In the genomic region with DNA sequence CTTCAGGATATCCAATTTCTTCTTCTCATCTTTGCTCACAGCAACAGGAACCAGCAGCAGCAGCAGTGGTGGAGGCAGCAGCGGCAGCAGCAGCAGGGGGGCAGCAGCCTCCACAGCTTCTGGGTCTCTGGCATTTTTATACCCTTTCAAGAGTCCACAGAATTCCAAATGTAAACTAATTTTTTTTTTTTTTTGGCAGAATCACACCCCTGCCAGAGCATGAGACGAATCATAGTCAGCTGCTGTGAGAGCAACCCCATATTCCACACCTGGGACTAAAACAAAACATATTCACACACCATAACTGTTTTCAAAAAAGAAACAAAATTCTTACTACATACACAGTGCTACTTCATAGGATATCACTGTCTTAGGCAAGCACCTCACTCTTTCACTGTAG, we compare ENCODE assay signal across 18 mouse cellular contexts. TPM values are rescaled to one million over a fixed set of nuclear protein-coding genes. Genes with fewer than 3 reads are reported as not detected.
"Had no signal": no experiment of that assay in that cellular context is flagged by ENCODE, and none has a peak within 500 bp of the region (broad histone marks: within the 10 kb centered on the region; RNA-seq: fewer than 3 reads in every experiment).

No protein-coding gene starts in this region.

- H3K27me3 ChIP-seq: hindbrain, embryonic 13.5 days; hindbrain, embryonic 15.5 days; kidney, embryonic 15.5 days; limb, embryonic 13.5 days; limb, embryonic 15.5 days; liver, embryonic 12.5 days had no signal

- DNase-seq: gastrocnemius, postnatal 14 days; gastrocnemius, postnatal 36 days; heart, adult 18-20 months; heart, postnatal 10 days; layer of hippocampus, adult 9-11 months; layer of hippocampus, postnatal 36 days; left cerebral cortex, postnatal 4 days had no signal

- H3K36me3 ChIP-seq: heart, embryonic 10.5 days; heart, embryonic 12.5 days; hindbrain, embryonic 13.5 days; hindbrain, embryonic 15.5 days; kidney, embryonic 15.5 days; limb, embryonic 13.5 days; limb, embryonic 15.5 days; liver, embryonic 12.5 days had no signal

- H3K27ac ChIP-seq: heart, embryonic 10.5 days; hindbrain, embryonic 13.5 days; hindbrain, embryonic 15.5 days; hindbrain, postnatal 0 days; kidney, embryonic 15.5 days; kidney, postnatal 0 days; limb, embryonic 13.5 days; limb, embryonic 15.5 days; liver, embryonic 12.5 days had no signal

- H3K4me2 ChIP-seq: heart, embryonic 12.5 days; hindbrain, embryonic 13.5 days; hindbrain, embryonic 15.5 days; kidney, embryonic 15.5 days; limb, embryonic 13.5 days; limb, embryonic 15.5 days had no signal

- H3K4me3 ChIP-seq: heart, embryonic 10.5 days; heart, embryonic 12.5 days; hindbrain, embryonic 13.5 days; hindbrain, embryonic 15.5 days; kidney, embryonic 15.5 days; limb, embryonic 13.5 days; limb, embryonic 15.5 days; liver, embryonic 12.5 days had no signal

- H3K9ac ChIP-seq: heart, embryonic 12.5 days; hindbrain, embryonic 13.5 days; hindbrain, embryonic 15.5 days; kidney, embryonic 15.5 days; limb, embryonic 13.5 days; limb, embryonic 15.5 days; liver, embryonic 12.5 days had no signal

- H3K9me3 ChIP-seq: heart, embryonic 10.5 days; heart, embryonic 12.5 days; hindbrain, embryonic 13.5 days; hindbrain, embryonic 15.5 days; kidney, embryonic 15.5 days; limb, embryonic 13.5 days; limb, embryonic 15.5 days; liver, embryonic 12.5 days had no signal

RNA-seq across cellular contexts. Expression of gene Map3k13, which starts 5.0 kb away (rescaled TPM):
- total RNA-seq: hematopoietic stem cell, adult 5-6 weeks had no signal
